Mouse (Mus musculus): Measurements from ENCODE around the gene Coasy.

The Coasy gene

GRCm38 (mm10) chr11:101062971-101063675 lies 19.2 kb upstream of the Coasy start:
- DNase-seq (ENCODE audit: low read depth), result no peak

- peak; percentile 81 for DNase-seq (ENCODE audit: low read depth)
Observed at GRCm38 (mm10) chr11:101063676-101064327, 18.6 kb upstream of the Coasy start.

GRCm38 (mm10) chr11:101064462-101064861 lies 17.9 kb upstream of the Coasy start:
- DNase-seq (ENCODE audit: low read depth), result no peak

GRCm38 (mm10) chr11:101065002-101065401 lies 17.4 kb upstream of the Coasy start:
- no peak for DNase-seq (ENCODE audit: low read depth)

- DNase-seq (ENCODE audit: low read depth), result peak; percentile 61
Observed at GRCm38 (mm10) chr11:101066549-101067412, 15.6 kb upstream of the Coasy start.

- peak; percentile 76 for DNase-seq (ENCODE audit: low read depth)
Observed at GRCm38 (mm10) chr11:101069391-101070188, 12.8 kb upstream of the Coasy start, which contains the start of gene Naglu. Naglu (plus strand) TSS chr11:101070012.

GRCm38 (mm10) chr11:101070189-101070527 lies 12.2 kb upstream of the Coasy start:
- DNase-seq (ENCODE audit: low read depth), result no peak

GRCm38 (mm10) chr11:101070987-101071386 lies 11.4 kb upstream of the Coasy start:
- no peak for DNase-seq (ENCODE audit: low read depth)

- DNase-seq (ENCODE audit: low read depth), result no peak
Observed at GRCm38 (mm10) chr11:101071810-101072428, 10.4 kb upstream of the Coasy start.

GRCm38 (mm10) chr11:101078121-101078520 lies 4.2 kb upstream of the Coasy start, which contains the start of gene Hsd17b1:
Hsd17b1 (plus strand) TSS chr11:101078411.
- DNase-seq (ENCODE audit: low read depth), result no peak

GRCm38 (mm10) chr11:101079746-101080145 lies 2.6 kb upstream of the Coasy start:
- DNase-seq (ENCODE audit: low read depth), result no peak

- no peak for DNase-seq (ENCODE audit: low read depth)
Observed at GRCm38 (mm10) chr11:101080421-101080820, 1.9 kb upstream of the Coasy start.

GRCm38 (mm10) chr11:101081659-101082058 lies 706 bp upstream of the Coasy start:
- no peak for DNase-seq (ENCODE audit: low read depth)

- DNase-seq (ENCODE audit: low read depth), result no peak
Observed at GRCm38 (mm10) chr11:101083083-101083697, 825 bp downstream of the Coasy start.

- DNase-seq (ENCODE audit: low read depth), result no peak
Observed at GRCm38 (mm10) chr11:101084246-101084645, 1.9 kb downstream of the Coasy start.

GRCm38 (mm10) chr11:101084811-101085210 lies 2.4 kb downstream of the Coasy start:
- DNase-seq (ENCODE audit: low read depth), result no peak

- no peak for DNase-seq (ENCODE audit: low read depth)
Observed at GRCm38 (mm10) chr11:101085617-101086322, 3.4 kb downstream of the Coasy start.

- DNase-seq (ENCODE audit: low read depth), result no peak
Observed at GRCm38 (mm10) chr11:101086323-101086674, 3.9 kb downstream of the Coasy start.

- peak; percentile 91 for DNase-seq (ENCODE audit: low read depth)
Observed at GRCm38 (mm10) chr11:101086756-101087681, 4.7 kb downstream of the Coasy start, which contains the start of gene Mlx. Mlx (plus strand) TSS chr11:101087277.
